Mouse (Mus musculus): ENCODE results near the gene Bhlhe41. TPM values are rescaled to one million over a fixed set of nuclear protein-coding genes. Genes with fewer than 3 reads are reported as not detected.

Bhlhe41 gene
- total and polyA plus RNA-seq, 2 experiments from 2014 or later = 0.95 to 9.3 TPM

GRCm38 (mm10) chr6:145865886-145866851, 811 bp upstream of the Bhlhe41 start:
- Histone ChIP-seq H3K4me3 (ENCODE audit: low read depth, low read length) (peak overlapping the region; percentile 68), H3K27me3 (ENCODE audit: control insufficient read depth, insufficient read depth, low read length) (no peaks in the 10 kb centered on the region), H3K27ac (ENCODE audit: low read depth) (peak overlapping the region; percentile 93), H3K4me2 (ENCODE audit: low read depth, low read length) (peak overlapping the region; percentile 96), H3K4me1 (ENCODE audit: control insufficient read depth, insufficient read depth) (peaks cover 10% of the 10 kb centered on the region), H3K9ac (replicated peaks; ENCODE audit: low read depth, low read length) (peak overlapping the region; percentile 65), H3K9me3 (replicated peaks; ENCODE audit: control insufficient read depth, low read length) (no peaks in the 10 kb centered on the region), H3K36me3 (replicated peaks; ENCODE audit: control insufficient read depth, insufficient read depth, low read length) (no peaks in the 10 kb centered on the region)
- DNase-seq (ENCODE audit: low spot score) (peak; percentile 87), ATAC-seq (ENCODE audit: insufficient read depth, low read depth) (peak; percentile 79)
- TF ChIP-seq CTCF (IDR thresholded peaks at IDR 0.05; ENCODE audit: low read depth) (no peak), EP300 (IDR thresholded peaks at IDR 0.05; ENCODE audit: low read depth) (0 out of 2 replicates have a peak, but pooled peaks have one; percentile 71)
- under 1% methylated on average over 59 of the region's 69 CpGs for WGBS

GRCm38 (mm10) chr6:145864171-145864570, 1.2 kb downstream of the Bhlhe41 start:
- H3K27ac ChIP-seq (ENCODE audit: low read depth) = peak overlapping the region; percentile 75
- no peak for ATAC-seq (ENCODE audit: insufficient read depth, low read depth)
- 5% methylated on average over 8 of the region's 8 CpGs for WGBS

GRCm38 (mm10) chr6:145863065-145863971, 2.0 kb downstream of the Bhlhe41 start:
- no peaks in the 10 kb centered on the region for H3K27me3 ChIP-seq (ENCODE audit: control insufficient read depth, insufficient read depth, low read length)
- H3K4me1 ChIP-seq (ENCODE audit: control insufficient read depth, insufficient read depth) = peaks cover 10% of the 10 kb centered on the region; the same call in 1 of the 2 replicates
- ATAC-seq (ENCODE audit: insufficient read depth, low read depth) = peak; percentile 46
- TF ChIP-seq EP300 (IDR thresholded peaks at IDR 0.05; ENCODE audit: low read depth) (no peak), CTCF (IDR thresholded peaks at IDR 0.05; ENCODE audit: low read depth) (no peak)
- peak; percentile 59 for DNase-seq (ENCODE audit: low spot score)
- H3K4me3 ChIP-seq (ENCODE audit: low read depth, low read length) = peak overlapping the region; percentile 68
- peak overlapping the region; percentile 75 for H3K27ac ChIP-seq (ENCODE audit: low read depth)
- peak overlapping the region; percentile 65 for H3K9ac ChIP-seq (replicated peaks; ENCODE audit: low read depth, low read length)
- H3K4me2 ChIP-seq (ENCODE audit: low read depth, low read length) = peak overlapping the region; percentile 96
- no peaks in the 10 kb centered on the region for H3K9me3 ChIP-seq (replicated peaks; ENCODE audit: control insufficient read depth, low read length)
- H3K36me3 ChIP-seq (replicated peaks; ENCODE audit: control insufficient read depth, insufficient read depth, low read length) = peaks cover 3% of the 10 kb centered on the region; the same call in 1 of the 2 replicates
- under 1% methylated on average over 90 of the region's 105 CpGs for WGBS

More at GRCm38 (mm10) chr6:145864171-145864570, 1.2 kb downstream of the Bhlhe41 start:
- DNase-seq (ENCODE audit: low spot score) = peak; percentile 11
- Histone ChIP-seq H3K4me2 (ENCODE audit: low read depth, low read length) (peak overlapping the region; percentile 96), H3K9me3 (replicated peaks; ENCODE audit: control insufficient read depth, low read length) (no peaks in the 10 kb centered on the region), H3K36me3 (replicated peaks; ENCODE audit: control insufficient read depth, insufficient read depth, low read length) (no peaks in the 10 kb centered on the region), H3K4me3 (ENCODE audit: low read depth, low read length) (peak overlapping the region; percentile 68), H3K27me3 (ENCODE audit: control insufficient read depth, insufficient read depth, low read length) (no peaks in the 10 kb centered on the region), H3K9ac (replicated peaks; ENCODE audit: low read depth, low read length) (peak overlapping the region; percentile 65), H3K4me1 (ENCODE audit: control insufficient read depth, insufficient read depth) (peaks cover 10% of the 10 kb centered on the region; the same call in 1 of the 2 replicates)
- TF ChIP-seq EP300 (IDR thresholded peaks at IDR 0.05; ENCODE audit: low read depth) = no peak
- TF ChIP-seq CTCF (IDR thresholded peaks at IDR 0.05; ENCODE audit: low read depth) = no peak

DNA sequence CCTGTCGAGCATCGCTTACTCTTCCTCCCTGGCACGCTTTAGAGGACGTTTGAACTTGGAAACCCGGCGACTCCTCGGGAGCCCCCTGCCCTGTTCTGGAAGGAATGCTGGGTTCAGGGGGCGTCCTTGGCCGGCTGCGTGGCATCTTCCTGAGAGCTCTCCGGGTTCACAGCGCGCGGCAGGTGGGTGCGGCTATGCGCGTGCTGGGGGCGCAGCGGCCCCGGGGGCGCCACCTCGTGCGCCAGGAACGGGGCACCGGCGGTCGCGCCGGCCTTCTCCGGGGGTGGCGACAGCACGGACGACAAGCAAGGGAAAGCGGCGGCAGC, 2.7 kb downstream of the Bhlhe41 start:
- Histone ChIP-seq H3K27me3 (ENCODE audit: control insufficient read depth, insufficient read depth, low read length) (no peaks in the 10 kb centered on the region), H3K27ac (ENCODE audit: low read depth) (peak overlapping the region; percentile 75)
- DNase-seq (ENCODE audit: low spot score) = no peak

GRCm38 (mm10) chr6:145862321-145862720, 3.0 kb downstream of the Bhlhe41 start:
- Histone ChIP-seq H3K4me1 (ENCODE audit: control insufficient read depth, insufficient read depth) (peaks cover 10% of the 10 kb centered on the region; the same call in 1 of the 2 replicates), H3K9ac (replicated peaks; ENCODE audit: low read depth, low read length) (peak overlapping the region; percentile 65), H3K4me2 (ENCODE audit: low read depth, low read length) (peak overlapping the region; percentile 96), H3K27me3 (ENCODE audit: control insufficient read depth, insufficient read depth, low read length) (no peaks in the 10 kb centered on the region), H3K4me3 (ENCODE audit: low read depth, low read length) (peak overlapping the region; percentile 68), H3K36me3 (replicated peaks; ENCODE audit: control insufficient read depth, insufficient read depth, low read length) (peaks cover 13% of the 10 kb centered on the region; the same call in 1 of the 2 replicates), H3K27ac (ENCODE audit: low read depth) (peak overlapping the region; percentile 75; the same call in 1 of the 2 replicates), H3K9me3 (replicated peaks; ENCODE audit: control insufficient read depth, low read length) (no peaks in the 10 kb centered on the region)
- 14% methylated on average over 4 of the region's 4 CpGs for WGBS
- DNase-seq (ENCODE audit: low spot score) (no peak), ATAC-seq (ENCODE audit: insufficient read depth, low read depth) (no peak)
- TF ChIP-seq EP300 (IDR thresholded peaks at IDR 0.05; ENCODE audit: low read depth) (no peak), CTCF (IDR thresholded peaks at IDR 0.05; ENCODE audit: low read depth) (no peak)

More for the DNA sequence above, 2.7 kb downstream of the Bhlhe41 start:
- WGBS = 2% methylated on average over 33 of the region's 35 CpGs
- Histone ChIP-seq H3K9me3 (replicated peaks; ENCODE audit: control insufficient read depth, low read length) (no peaks in the 10 kb centered on the region), H3K4me2 (ENCODE audit: low read depth, low read length) (peak overlapping the region; percentile 96), H3K4me3 (ENCODE audit: low read depth, low read length) (peak overlapping the region; percentile 68), H3K4me1 (ENCODE audit: control insufficient read depth, insufficient read depth) (peaks cover 10% of the 10 kb centered on the region; the same call in 1 of the 2 replicates), H3K36me3 (replicated peaks; ENCODE audit: control insufficient read depth, insufficient read depth, low read length) (peaks cover 10% of the 10 kb centered on the region; the same call in 1 of the 2 replicates), H3K9ac (replicated peaks; ENCODE audit: low read depth, low read length) (peak overlapping the region; percentile 65)
- TF ChIP-seq EP300 (IDR thresholded peaks at IDR 0.05; ENCODE audit: low read depth) = no peak
- TF ChIP-seq CTCF (IDR thresholded peaks at IDR 0.05; ENCODE audit: low read depth) = no peak
- ATAC-seq (ENCODE audit: insufficient read depth, low read depth) = no peak
